Mouse (Mus musculus): ENCODE data around the gene Nmrk1. TPM values are rescaled to one million over a fixed set of nuclear protein-coding genes. Genes with fewer than 3 reads are reported as not detected.
"Not testable (repeated sequence)": the region's sequence is repeated elsewhere in the genome, so short reads cannot be mapped to it uniquely, and the experiment has no call there.

The Nmrk1 gene
- 4.2 and 4.5 TPM in 2 replicates for polyA plus RNA-seq (2015; fragmentation: Nextera tagmentation; extraction: Ambion mirVana)

- Histone ChIP-seq H3K9ac (peak within 1 kb of the TSS; percentile 72), H3K4me3 (peak within 1 kb of the TSS; percentile 80), H3K4me1 (peaks cover 9% of the 10 kb centered on the region; the same call in 1 of the 2 replicates), H3K36me3 (ENCODE audit: poor library complexity, severe bottlenecking) (no peaks in the 10 kb centered on the region), H3K27me3 (0 out of 2 replicates have a peak, but pooled peaks cover 7% of the 10 kb centered on the region), H3K4me2 (peak within 1 kb of the TSS; percentile 93), H3K27ac (no peak within 1 kb of the TSS; the same call in 1 of the 2 replicates), H3K9me3 (replicated peaks) (no peaks in the 10 kb centered on the region)
- under 1% methylated on average over 51 of the region's 51 CpGs for WGBS
- peak; percentile 99 for ATAC-seq
These were observed at the start of gene Nmrk1, which contains the start of gene Ostf1 for GRCm38 (mm10) chr19:18631644-18632219. Gene Nmrk1, plus strand, starts transcription at chr19:18631950. Gene Ostf1, minus strand, starts transcription at chr19:18631823.

GRCm38 (mm10) chr19:18582226-18582625 is 49.5 kb upstream of the Nmrk1 start:
- H3K36me3 ChIP-seq (ENCODE audit: poor library complexity, severe bottlenecking): no peaks in the 10 kb centered on the region
- no peaks in the 10 kb centered on the region for H3K27me3 ChIP-seq
- ATAC-seq: no peak
- H3K9ac ChIP-seq: no peak overlapping the region
- no peak overlapping the region for H3K4me3 ChIP-seq
- H3K4me2 ChIP-seq: no peak overlapping the region
- no peaks in the 10 kb centered on the region for H3K9me3 ChIP-seq (replicated peaks)
- WGBS: 95% methylated on average over 9 of the region's 9 CpGs
- H3K27ac ChIP-seq: no peak overlapping the region
- H3K4me1 ChIP-seq: peaks cover 6% of the 10 kb centered on the region; the same call in 1 of the 2 replicates

GRCm38 (mm10) chr19:18582887-18583286 is 48.9 kb upstream of the Nmrk1 start:
- no peak for ATAC-seq
- peaks cover 6% of the 10 kb centered on the region; the same call in 1 of the 2 replicates for H3K4me1 ChIP-seq
- H3K27ac ChIP-seq: no peak overlapping the region
- no peaks in the 10 kb centered on the region for H3K27me3 ChIP-seq
- H3K4me3 ChIP-seq: no peak overlapping the region
- no peak overlapping the region for H3K4me2 ChIP-seq
- H3K36me3 ChIP-seq (ENCODE audit: poor library complexity, severe bottlenecking): no peaks in the 10 kb centered on the region
- WGBS: 93% methylated on average over 6 of the region's 6 CpGs
- H3K9ac ChIP-seq: no peak overlapping the region
- H3K9me3 ChIP-seq (replicated peaks): no peaks in the 10 kb centered on the region

GRCm38 (mm10) chr19:18583706-18584105 is 48.0 kb upstream of the Nmrk1 start:
- WGBS: 92% methylated on average over 4 of the region's 4 CpGs
- H3K9me3 ChIP-seq (replicated peaks): no peaks in the 10 kb centered on the region

GRCm38 (mm10) chr19:18584621-18585020 is 47.1 kb upstream of the Nmrk1 start:
- Histone ChIP-seq H3K36me3 (ENCODE audit: poor library complexity, severe bottlenecking) (no peaks in the 10 kb centered on the region), H3K9ac (no peak overlapping the region), H3K4me1 (no peaks in the 10 kb centered on the region), H3K27ac (no peak overlapping the region), H3K4me2 (no peak overlapping the region), H3K9me3 (replicated peaks) (no peaks in the 10 kb centered on the region), H3K27me3 (no peaks in the 10 kb centered on the region), H3K4me3 (no peak overlapping the region)
- WGBS: 89% methylated on average over 7 of the region's 7 CpGs
- ATAC-seq: no peak

More at GRCm38 (mm10) chr19:18583706-18584105, 48.0 kb upstream of the Nmrk1 start:
- no peak overlapping the region for H3K4me2 ChIP-seq
- H3K4me3 ChIP-seq: no peak overlapping the region
- H3K4me1 ChIP-seq: peaks cover 1% of the 10 kb centered on the region; the same call in 1 of the 2 replicates
- no peak overlapping the region for H3K9ac ChIP-seq
- ATAC-seq: no peak
- H3K36me3 ChIP-seq (ENCODE audit: poor library complexity, severe bottlenecking): no peaks in the 10 kb centered on the region
- H3K27ac ChIP-seq: no peak overlapping the region
- no peaks in the 10 kb centered on the region for H3K27me3 ChIP-seq

GRCm38 (mm10) chr19:18587118-18587517 is 44.6 kb upstream of the Nmrk1 start:
- 0 out of 2 replicates have a peak, but pooled peaks have one; percentile 39 for ATAC-seq
- WGBS: 88% methylated on average over 9 of the region's 9 CpGs

GRCm38 (mm10) chr19:18588243-18588642 is 43.5 kb upstream of the Nmrk1 start:
- no peak overlapping the region for H3K4me2 ChIP-seq
- H3K4me3 ChIP-seq: no peak overlapping the region
- 0 out of 2 replicates have a peak, but pooled peaks cover 5% of the 10 kb centered on the region for H3K4me1 ChIP-seq
- no peak for ATAC-seq
- H3K27ac ChIP-seq: no peak overlapping the region
- no peaks in the 10 kb centered on the region for H3K27me3 ChIP-seq
- 96% methylated on average over 1 of the region's 1 CpGs for WGBS
- H3K9ac ChIP-seq: no peak overlapping the region
- no peaks in the 10 kb centered on the region for H3K9me3 ChIP-seq (replicated peaks)
- H3K36me3 ChIP-seq (ENCODE audit: poor library complexity, severe bottlenecking): no peaks in the 10 kb centered on the region

More at GRCm38 (mm10) chr19:18587118-18587517, 44.6 kb upstream of the Nmrk1 start:
- no peak overlapping the region for H3K27ac ChIP-seq
- no peaks in the 10 kb centered on the region for H3K36me3 ChIP-seq (ENCODE audit: poor library complexity, severe bottlenecking)
- no peaks in the 10 kb centered on the region for H3K27me3 ChIP-seq
- H3K9me3 ChIP-seq (replicated peaks): no peaks in the 10 kb centered on the region
- no peak overlapping the region for H3K9ac ChIP-seq
- no peak overlapping the region for H3K4me3 ChIP-seq
- H3K4me1 ChIP-seq: 0 out of 2 replicates have a peak, but pooled peaks cover 5% of the 10 kb centered on the region
- H3K4me2 ChIP-seq: no peak overlapping the region

- H3K4me2 ChIP-seq; H3K9me3 ChIP-seq (replicated peaks); H3K9ac ChIP-seq; H3K4me3 ChIP-seq; H3K27me3 ChIP-seq; H3K36me3 ChIP-seq (ENCODE audit: poor library complexity, severe bottlenecking); H3K4me1 ChIP-seq; H3K27ac ChIP-seq; ATAC-seq: not testable (repeated sequence)
- WGBS: 95% methylated on average over 10 of the region's 10 CpGs
These were observed 42.9 kb upstream of the Nmrk1 start for GRCm38 (mm10) chr19:18588801-18589200.

GRCm38 (mm10) chr19:18589276-18589675 is 42.5 kb upstream of the Nmrk1 start:
- no peak overlapping the region for H3K4me3 ChIP-seq
- no peaks in the 10 kb centered on the region for H3K9me3 ChIP-seq (replicated peaks)
- WGBS: 94% methylated on average over 8 of the region's 8 CpGs
- no peak overlapping the region for H3K4me2 ChIP-seq
- no peaks in the 10 kb centered on the region for H3K36me3 ChIP-seq (ENCODE audit: poor library complexity, severe bottlenecking)
- H3K27me3 ChIP-seq: no peaks in the 10 kb centered on the region
- no peak overlapping the region for H3K27ac ChIP-seq
- ATAC-seq: no peak
- 0 out of 2 replicates have a peak, but pooled peaks cover 5% of the 10 kb centered on the region for H3K4me1 ChIP-seq
- no peak overlapping the region for H3K9ac ChIP-seq

- no peaks in the 10 kb centered on the region for H3K9me3 ChIP-seq (replicated peaks)
- no peak overlapping the region for H3K4me2 ChIP-seq
- no peaks in the 10 kb centered on the region for H3K36me3 ChIP-seq (ENCODE audit: poor library complexity, severe bottlenecking)
- H3K9ac ChIP-seq: no peak overlapping the region
- 0 out of 2 replicates have a peak, but pooled peaks cover 5% of the 10 kb centered on the region for H3K4me1 ChIP-seq
- no peaks in the 10 kb centered on the region for H3K27me3 ChIP-seq
- H3K4me3 ChIP-seq: no peak overlapping the region
- ATAC-seq: no peak
- H3K27ac ChIP-seq: no peak overlapping the region
- 51% methylated on average over 5 of the region's 5 CpGs for WGBS
These were observed 41.5 kb upstream of the Nmrk1 start for GRCm38 (mm10) chr19:18590234-18590633.

GRCm38 (mm10) chr19:18590942-18591354 is 40.8 kb upstream of the Nmrk1 start:
- no peak overlapping the region for H3K27ac ChIP-seq
- H3K4me2 ChIP-seq: no peak overlapping the region
- H3K36me3 ChIP-seq (ENCODE audit: poor library complexity, severe bottlenecking): no peaks in the 10 kb centered on the region
- no peak for ATAC-seq
- no peak overlapping the region for H3K4me3 ChIP-seq
- 0 out of 2 replicates have a peak, but pooled peaks cover 5% of the 10 kb centered on the region for H3K4me1 ChIP-seq
- WGBS: 47% methylated on average over 5 of the region's 5 CpGs
- H3K27me3 ChIP-seq: no peaks in the 10 kb centered on the region
- H3K9me3 ChIP-seq (replicated peaks): no peaks in the 10 kb centered on the region
- no peak overlapping the region for H3K9ac ChIP-seq

- Histone ChIP-seq H3K9ac (no peak overlapping the region), H3K27me3 (no peaks in the 10 kb centered on the region), H3K4me2 (no peak overlapping the region), H3K36me3 (ENCODE audit: poor library complexity, severe bottlenecking) (no peaks in the 10 kb centered on the region), H3K4me1 (0 out of 2 replicates have a peak, but pooled peaks cover 5% of the 10 kb centered on the region), H3K9me3 (replicated peaks) (no peaks in the 10 kb centered on the region), H3K27ac (no peak overlapping the region), H3K4me3 (no peak overlapping the region)
- no peak for ATAC-seq
- 80% methylated on average over 6 of the region's 6 CpGs for WGBS
These were observed 38.8 kb upstream of the Nmrk1 start for GRCm38 (mm10) chr19:18592919-18593318.

Measured in forebrain, embryonic 13.5 days (tissue).